Mouse (Mus musculus) midbrain, postnatal 0 days (tissue): ENCODE data around the gene Gm4788. TPM values are rescaled to one million over a fixed set of nuclear protein-coding genes. Genes with fewer than 3 reads are reported as not detected.
"Not testable (repeated sequence)": the region's sequence is repeated elsewhere in the genome, so short reads cannot be mapped to it uniquely, and the experiment has no call there.

ENCODE experiments used
- ATAC-seq: fragments of 200-750 bp; cut with Nextera tagmentation; 2 replicates; pipeline ENCODE4 v1.8.0; 2017; ENCODE audit warnings: moderate number of reproducible peaks, mild to moderate bottlenecking, moderate TSS enrichment, moderate library complexity; ENCODE audit not compliant: low FRiP score
- DNase-seq: peaks from one replicate; pipeline ENCODE4 v3.0.0-alpha.2; 2015; ENCODE audit warnings: low spot score
- H3K27ac ChIP-seq: fragments of 300-500 bp; sonication (generic); 2 replicates; pipeline ENCODE4 v1.5.1; 2014; ENCODE audit warnings: low read depth, mild to moderate bottlenecking, low read length, mixed read lengths
- H3K27me3 ChIP-seq: fragments of 300-500 bp; sonication (generic); 2 replicates; pipeline ENCODE4 v1.6.1; 2014; ENCODE audit warnings: low read length, control low read depth, mixed read lengths; ENCODE audit not compliant: insufficient read depth
- H3K36me3 ChIP-seq: fragments of 300-500 bp; sonication (generic); 2 replicates; pipeline ENCODE4 v1.6.1; 2014; ENCODE audit warnings: low read length, control low read depth, mixed read lengths; ENCODE audit not compliant: insufficient read depth
- H3K4me1 ChIP-seq: fragments of 300-500 bp; sonication (generic); 2 replicates; pipeline ENCODE4 v1.6.1; 2014; ENCODE audit warnings: mild to moderate bottlenecking, control low read depth, antibody characterized with exemption, low read length, mixed read lengths; ENCODE audit not compliant: insufficient read depth
- H3K4me2 ChIP-seq: fragments of 300-500 bp; sonication (generic); 2 replicates; pipeline ENCODE4 v1.6.1; 2014; ENCODE audit warnings: low read depth, mild to moderate bottlenecking, low read length, mixed read lengths; ENCODE audit not compliant: poor library complexity, severe bottlenecking
- H3K4me3 ChIP-seq: fragments of 300-500 bp; sonication (generic); 2 replicates; pipeline ENCODE4 v1.5.1; 2014; ENCODE audit warnings: low read depth, mild to moderate bottlenecking, low read length, moderate library complexity
- H3K9ac ChIP-seq: fragments of 300-500 bp; sonication (generic); replicated peaks from 2 replicates; pipeline ENCODE4 v1.6.1; 2014; ENCODE audit warnings: mild to moderate bottlenecking, low read length, moderate library complexity, mixed read lengths; ENCODE audit not compliant: poor library complexity, severe bottlenecking
- H3K9me3 ChIP-seq: fragments of 300-500 bp; sonication (generic); 2 replicates; pipeline ENCODE4 v1.6.1; 2016; ENCODE audit warnings: low read length, control low read depth
- CTCF ChIP-seq: IDR thresholded peaks from 2 replicates; pipeline ENCODE4 v1.5.1; 2016; ENCODE audit warnings: antibody characterized with exemption, mild to moderate bottlenecking
- WGBS: fragments of 180-500 bp; shearing (Covaris S2); extraction: QIAGEN DNeasy Blood & Tissue Kit; methylation state at CpG from one replicate; pipeline ENCODE4 v1.1.7; 2014; 5-methylcytosine and 5-hydroxymethylcytosine counted together
- polyA plus RNA-seq: library from polyadenylated mRNA; unstranded; fragments of >200 nt; fragmentation: Nextera tagmentation; extraction: Ambion mirVana; gene quantifications from 2 replicates; pipeline ENCODE4 v1.2.1, GENCODE M21; 2015
- total RNA-seq: library from RNA; depleted of rRNA; stranded (reverse); fragments of >200 nt; gene quantifications from 2 replicates; pipeline ENCODE4 v1.2.3, GENCODE M21; 2014; rRNA removed

Gene Gm4788
- not detected in 2 replicates for total RNA-seq
- polyA plus RNA-seq, result not detected in 2 replicates

GRCm38 (mm10) chr1:139781143-139781542 is at the start of gene Gm4788:
Gene Gm4788 (minus strand): TSS chr1:139781243.
- H3K9ac ChIP-seq, result no peak within 1 kb of the TSS
- H3K36me3 ChIP-seq, result no peaks in the 10 kb centered on the region
- ATAC-seq (no peak), DNase-seq (no peak)
- 97% methylated on average over 1 of the region's 1 CpGs for WGBS
- TF ChIP-seq CTCF, result no peak
- no peaks in the 10 kb centered on the region for H3K4me1 ChIP-seq
- H3K4me2 ChIP-seq, result no peak within 1 kb of the TSS
- no peaks in the 10 kb centered on the region for H3K9me3 ChIP-seq
- H3K4me3 ChIP-seq, result no peak within 1 kb of the TSS
- H3K27ac ChIP-seq, result no peak within 1 kb of the TSS
- no peaks in the 10 kb centered on the region for H3K27me3 ChIP-seq

GRCm38 (mm10) chr1:139808594-139808993 is 27.6 kb upstream of the Gm4788 start:
- Histone ChIP-seq H3K9me3 (no peaks in the 10 kb centered on the region), H3K27me3 (no peaks in the 10 kb centered on the region), H3K36me3 (no peaks in the 10 kb centered on the region), H3K9ac (no peak overlapping the region), H3K27ac (no peak overlapping the region), H3K4me1 (no peaks in the 10 kb centered on the region), H3K4me2 (no peak overlapping the region), H3K4me3 (no peak overlapping the region)
- ATAC-seq, result no peak
- no peak for DNase-seq
- no peak for TF ChIP-seq CTCF

- H3K36me3 ChIP-seq, H3K9me3 ChIP-seq, H3K4me2 ChIP-seq, H3K9ac ChIP-seq, H3K27ac ChIP-seq, ATAC-seq, H3K4me1 ChIP-seq, H3K4me3 ChIP-seq, DNase-seq, H3K27me3 ChIP-seq: not testable (repeated sequence)
- 91% methylated on average over 3 of the region's 3 CpGs for WGBS
Measured at GRCm38 (mm10) chr1:139769913-139770312, 11.1 kb downstream of the Gm4788 start.

- not testable (repeated sequence) for H3K4me3 ChIP-seq, H3K9ac ChIP-seq, H3K4me1 ChIP-seq, H3K27ac ChIP-seq, H3K4me2 ChIP-seq, ATAC-seq, H3K27me3 ChIP-seq, H3K36me3 ChIP-seq, DNase-seq, H3K9me3 ChIP-seq
- WGBS, result no CpG with 5 or more reads among the region's 22 CpGs
Measured at GRCm38 (mm10) chr1:139716681-139717080, 64.4 kb downstream of the Gm4788 start.

GRCm38 (mm10) chr1:139716249-139716648 is 64.8 kb downstream of the Gm4788 start:
- 93% methylated on average over 9 of the region's 16 CpGs for WGBS
- ATAC-seq, H3K27ac ChIP-seq, H3K4me2 ChIP-seq, H3K4me3 ChIP-seq, H3K9ac ChIP-seq, DNase-seq, H3K27me3 ChIP-seq, H3K36me3 ChIP-seq, H3K9me3 ChIP-seq, H3K4me1 ChIP-seq: not testable (repeated sequence)

GRCm38 (mm10) chr1:139649921-139650320 is 131.1 kb downstream of the Gm4788 start:
- H3K36me3 ChIP-seq, H3K9ac ChIP-seq, ATAC-seq, DNase-seq, H3K9me3 ChIP-seq, H3K4me3 ChIP-seq, H3K4me1 ChIP-seq, H3K27ac ChIP-seq, H3K4me2 ChIP-seq, H3K27me3 ChIP-seq: not testable (repeated sequence)
- WGBS, result 90% methylated on average over 18 of the region's 18 CpGs

Other genes with a start within 250 kb of the Gm4788 start
- not detected in 2 replicates for gene Cfhr1, start 221.0 kb downstream of the Gm4788 start, total RNA-seq
- gene Cfhr1, start 221.0 kb downstream of the Gm4788 start, polyA plus RNA-seq, result not detected in 2 replicates
- gene Cfhr2, start 77.5 kb upstream of the Gm4788 start, total RNA-seq, result not detected in 2 replicates
- gene Cfhr2, start 77.5 kb upstream of the Gm4788 start, polyA plus RNA-seq, result not detected in 2 replicates